Mouse (Mus musculus): ENCODE measurements around the gene Slc10a1. TPM values are rescaled to one million over a fixed set of nuclear protein-coding genes. Genes with fewer than 3 reads are reported as not detected.

The Slc10a1 gene
- polyA plus RNA-seq, 1 experiment from 2014 or later = 0.63 TPM

DNA sequence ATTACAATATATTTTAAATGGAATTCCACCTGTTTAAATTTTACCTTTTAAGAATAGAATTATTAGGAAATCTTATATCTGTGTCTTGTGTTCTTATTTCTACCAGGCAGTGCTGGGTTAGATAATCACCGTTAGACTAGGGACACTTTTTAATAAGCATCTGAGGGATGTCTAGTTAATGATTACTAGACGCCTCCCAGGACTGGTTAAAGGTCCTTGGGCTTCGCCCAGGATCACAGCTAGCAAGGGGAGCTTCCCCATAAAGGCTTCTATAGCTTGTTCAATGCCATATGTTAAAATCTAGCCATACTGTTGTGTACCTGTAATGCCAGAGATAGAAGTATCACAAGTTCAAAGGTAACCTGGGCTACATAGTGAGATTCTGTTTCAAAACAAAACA lies 39.6 kb downstream of the Slc10a1 start:
- no peaks in the 10 kb centered on the region for H3K9me3 ChIP-seq (ENCODE audit: control insufficient read depth, low read length)
- no peaks in the 10 kb centered on the region for H3K36me3 ChIP-seq (ENCODE audit: control insufficient read depth, insufficient read depth, low read length)
- no peaks in the 10 kb centered on the region for H3K4me1 ChIP-seq (replicated peaks; ENCODE audit: control insufficient read depth, insufficient read depth, low read length)
- no peak overlapping the region for H3K4me2 ChIP-seq (ENCODE audit: low read depth, low read length, severe bottlenecking)
- no peak overlapping the region for H3K4me3 ChIP-seq (ENCODE audit: low read depth, low read length)
- DNase-seq (ENCODE audit: low spot score) (no peak), ATAC-seq (replicated peaks; ENCODE audit: low FRiP score) (no peak)
- no peaks in the 10 kb centered on the region for H3K27me3 ChIP-seq (ENCODE audit: control insufficient read depth, insufficient read depth, low read length)
- WGBS = 93% methylated on average over 3 of the region's 3 CpGs
- no peak overlapping the region for H3K27ac ChIP-seq (ENCODE audit: low read depth, low read length)
- H3K9ac ChIP-seq (ENCODE audit: low read length) = no peak overlapping the region

DNA sequence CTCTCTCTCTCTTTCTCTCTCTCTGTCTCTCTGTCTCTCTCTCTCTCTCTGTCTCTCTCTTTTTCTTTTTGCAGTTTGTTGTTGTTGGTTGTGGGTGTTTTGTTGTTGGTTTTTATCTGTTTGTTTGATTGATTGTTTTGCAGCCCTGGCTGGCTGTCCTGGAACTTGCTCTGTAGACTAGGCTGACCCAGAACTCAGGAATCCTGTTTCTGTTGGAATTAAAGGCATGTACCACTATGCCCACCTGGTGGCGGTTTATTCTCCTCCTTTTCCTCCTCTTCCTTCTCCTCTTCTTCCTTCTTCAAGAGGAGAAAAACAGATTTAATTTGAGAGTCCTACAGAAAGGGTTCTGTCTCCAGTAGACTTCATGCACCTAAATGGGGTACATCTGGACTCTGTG lies 41.0 kb downstream of the Slc10a1 start:
- 47% methylated on average over 1 of the region's 1 CpGs for WGBS
- H3K9ac ChIP-seq (ENCODE audit: low read length) = no peak overlapping the region

GRCm38 (mm10) chr12:80926550-80926949 lies 42.0 kb downstream of the Slc10a1 start:
- H3K4me1 ChIP-seq (replicated peaks; ENCODE audit: control insufficient read depth, insufficient read depth, low read length) = no peaks in the 10 kb centered on the region
- H3K27me3 ChIP-seq (ENCODE audit: control insufficient read depth, insufficient read depth, low read length) = no peaks in the 10 kb centered on the region
- H3K27ac ChIP-seq (ENCODE audit: low read depth, low read length) = no peak overlapping the region
- H3K36me3 ChIP-seq (ENCODE audit: control insufficient read depth, insufficient read depth, low read length) = no peaks in the 10 kb centered on the region
- DNase-seq (ENCODE audit: low spot score) (no peak), ATAC-seq (replicated peaks; ENCODE audit: low FRiP score) (no peak)
- H3K4me3 ChIP-seq (ENCODE audit: low read depth, low read length) = no peak overlapping the region
- no peak overlapping the region for H3K4me2 ChIP-seq (ENCODE audit: low read depth, low read length, severe bottlenecking)
- no peaks in the 10 kb centered on the region for H3K9me3 ChIP-seq (ENCODE audit: control insufficient read depth, low read length)
- H3K9ac ChIP-seq (ENCODE audit: low read length) = no peak overlapping the region
- WGBS = 96% methylated on average over 4 of the region's 4 CpGs

More for the DNA sequence above, 41.0 kb downstream of the Slc10a1 start:
- Histone ChIP-seq H3K4me1 (replicated peaks; ENCODE audit: control insufficient read depth, insufficient read depth, low read length) (no peaks in the 10 kb centered on the region), H3K27ac (ENCODE audit: low read depth, low read length) (no peak overlapping the region), H3K36me3 (ENCODE audit: control insufficient read depth, insufficient read depth, low read length) (no peaks in the 10 kb centered on the region), H3K27me3 (ENCODE audit: control insufficient read depth, insufficient read depth, low read length) (no peaks in the 10 kb centered on the region), H3K9me3 (ENCODE audit: control insufficient read depth, low read length) (no peaks in the 10 kb centered on the region), H3K4me2 (ENCODE audit: low read depth, low read length, severe bottlenecking) (no peak overlapping the region), H3K4me3 (ENCODE audit: low read depth, low read length) (no peak overlapping the region)
- DNase-seq (ENCODE audit: low spot score) = no peak
- ATAC-seq (replicated peaks; ENCODE audit: low FRiP score) = no peak

DNA sequence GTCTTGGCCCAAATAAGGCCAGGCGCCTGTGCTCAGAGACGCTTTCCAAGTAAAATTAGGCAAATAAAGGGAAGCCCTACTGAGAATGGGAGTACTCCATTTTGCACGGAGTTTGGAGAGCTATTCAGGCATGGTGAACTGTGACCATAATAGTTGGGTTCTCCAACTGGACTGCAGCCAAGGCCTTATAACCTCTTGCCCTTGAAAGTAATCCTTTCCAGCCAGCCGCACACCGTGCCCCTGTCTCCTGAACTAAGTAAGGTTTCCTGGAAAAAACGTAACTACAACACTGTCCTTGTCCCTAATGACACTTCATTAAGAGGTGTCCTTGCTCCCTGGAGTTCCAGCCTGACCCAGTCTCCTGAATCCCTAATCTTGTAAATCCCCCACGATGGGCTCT lies 42.6 kb downstream of the Slc10a1 start:
- Histone ChIP-seq H3K9ac (ENCODE audit: low read length) (no peak overlapping the region), H3K27me3 (ENCODE audit: control insufficient read depth, insufficient read depth, low read length) (no peaks in the 10 kb centered on the region), H3K4me3 (ENCODE audit: low read depth, low read length) (no peak overlapping the region), H3K27ac (ENCODE audit: low read depth, low read length) (no peak overlapping the region), H3K4me1 (replicated peaks; ENCODE audit: control insufficient read depth, insufficient read depth, low read length) (no peaks in the 10 kb centered on the region), H3K4me2 (ENCODE audit: low read depth, low read length, severe bottlenecking) (no peak overlapping the region), H3K36me3 (ENCODE audit: control insufficient read depth, insufficient read depth, low read length) (no peaks in the 10 kb centered on the region), H3K9me3 (ENCODE audit: control insufficient read depth, low read length) (no peaks in the 10 kb centered on the region)
- no peak for ATAC-seq (replicated peaks; ENCODE audit: low FRiP score)
- WGBS = 52% methylated on average over 7 of the region's 7 CpGs
- no peak for DNase-seq (ENCODE audit: low spot score)

GRCm38 (mm10) chr12:80924205-80924604 lies 44.3 kb downstream of the Slc10a1 start:
- Histone ChIP-seq H3K27me3 (ENCODE audit: control insufficient read depth, insufficient read depth, low read length) (no peaks in the 10 kb centered on the region), H3K4me1 (replicated peaks; ENCODE audit: control insufficient read depth, insufficient read depth, low read length) (no peaks in the 10 kb centered on the region), H3K36me3 (ENCODE audit: control insufficient read depth, insufficient read depth, low read length) (no peaks in the 10 kb centered on the region), H3K27ac (ENCODE audit: low read depth, low read length) (no peak overlapping the region), H3K4me2 (ENCODE audit: low read depth, low read length, severe bottlenecking) (no peak overlapping the region), H3K9ac (ENCODE audit: low read length) (no peak overlapping the region), H3K9me3 (ENCODE audit: control insufficient read depth, low read length) (no peaks in the 10 kb centered on the region), H3K4me3 (ENCODE audit: low read depth, low read length) (no peak overlapping the region)
- WGBS = 82% methylated on average over 3 of the region's 3 CpGs
- ATAC-seq (replicated peaks; ENCODE audit: low FRiP score) (no peak), DNase-seq (ENCODE audit: low spot score) (no peak)

- ATAC-seq (replicated peaks; ENCODE audit: low FRiP score) (no peak), DNase-seq (ENCODE audit: low spot score) (no peak)
- WGBS = 72% methylated on average over 5 of the region's 5 CpGs
- Histone ChIP-seq H3K4me2 (ENCODE audit: low read depth, low read length, severe bottlenecking) (no peak overlapping the region), H3K9ac (ENCODE audit: low read length) (no peak overlapping the region), H3K36me3 (ENCODE audit: control insufficient read depth, insufficient read depth, low read length) (no peaks in the 10 kb centered on the region), H3K4me3 (ENCODE audit: low read depth, low read length) (no peak overlapping the region), H3K27me3 (ENCODE audit: control insufficient read depth, insufficient read depth, low read length) (no peaks in the 10 kb centered on the region), H3K4me1 (replicated peaks; ENCODE audit: control insufficient read depth, insufficient read depth, low read length) (no peaks in the 10 kb centered on the region), H3K9me3 (ENCODE audit: control insufficient read depth, low read length) (no peaks in the 10 kb centered on the region), H3K27ac (ENCODE audit: low read depth, low read length) (no peak overlapping the region)
Observed at GRCm38 (mm10) chr12:80923602-80924001, 44.9 kb downstream of the Slc10a1 start.

DNA sequence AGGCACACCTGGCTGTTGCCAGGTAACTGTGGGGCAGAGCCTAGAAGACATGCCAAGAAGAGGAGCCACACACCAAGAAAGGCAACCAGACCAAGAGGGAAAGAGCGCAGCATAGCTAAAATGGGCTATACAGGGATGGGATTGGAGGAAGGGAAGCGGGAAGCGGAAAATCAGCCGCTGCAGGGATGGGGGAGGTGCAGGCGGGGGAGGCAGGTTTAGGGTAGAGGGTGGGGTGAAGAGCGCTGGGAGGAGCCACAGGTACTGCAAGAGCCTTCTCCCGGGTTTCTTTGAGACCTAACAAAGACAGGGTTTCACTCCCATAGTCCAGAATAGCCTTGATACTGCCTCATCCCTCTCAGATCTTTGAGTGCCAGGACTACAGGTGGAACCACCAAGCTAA lies 45.6 kb downstream of the Slc10a1 start:
- DNase-seq (ENCODE audit: low spot score) = no peak
- no peaks in the 10 kb centered on the region for H3K9me3 ChIP-seq (ENCODE audit: control insufficient read depth, low read length)
- H3K4me1 ChIP-seq (replicated peaks; ENCODE audit: control insufficient read depth, insufficient read depth, low read length) = no peaks in the 10 kb centered on the region
- H3K27me3 ChIP-seq (ENCODE audit: control insufficient read depth, insufficient read depth, low read length) = no peaks in the 10 kb centered on the region
- 0 out of 2 replicates have a peak overlapping the region, but pooled peaks have one; percentile 21 for H3K4me2 ChIP-seq (ENCODE audit: low read depth, low read length, severe bottlenecking)
- H3K36me3 ChIP-seq (ENCODE audit: control insufficient read depth, insufficient read depth, low read length) = no peaks in the 10 kb centered on the region
- no peak for ATAC-seq (replicated peaks; ENCODE audit: low FRiP score)
- no peak overlapping the region for H3K27ac ChIP-seq (ENCODE audit: low read depth, low read length)
- no peak overlapping the region for H3K9ac ChIP-seq (ENCODE audit: low read length)
- no peak overlapping the region for H3K4me3 ChIP-seq (ENCODE audit: low read depth, low read length)
- WGBS = 10% methylated on average over 7 of the region's 7 CpGs

- Histone ChIP-seq H3K27ac (ENCODE audit: low read depth, low read length) (no peak overlapping the region), H3K9me3 (ENCODE audit: control insufficient read depth, low read length) (no peaks in the 10 kb centered on the region), H3K27me3 (ENCODE audit: control insufficient read depth, insufficient read depth, low read length) (no peaks in the 10 kb centered on the region), H3K4me1 (replicated peaks; ENCODE audit: control insufficient read depth, insufficient read depth, low read length) (no peaks in the 10 kb centered on the region), H3K4me3 (ENCODE audit: low read depth, low read length) (no peak overlapping the region), H3K9ac (ENCODE audit: low read length) (no peak overlapping the region), H3K36me3 (ENCODE audit: control insufficient read depth, insufficient read depth, low read length) (no peaks in the 10 kb centered on the region), H3K4me2 (ENCODE audit: low read depth, low read length, severe bottlenecking) (no peak overlapping the region)
- 92% methylated on average over 5 of the region's 5 CpGs for WGBS
- no peak for ATAC-seq (replicated peaks; ENCODE audit: low FRiP score)
- DNase-seq (ENCODE audit: low spot score) = no peak
Observed at GRCm38 (mm10) chr12:80921301-80921700, 47.2 kb downstream of the Slc10a1 start.

DNA sequence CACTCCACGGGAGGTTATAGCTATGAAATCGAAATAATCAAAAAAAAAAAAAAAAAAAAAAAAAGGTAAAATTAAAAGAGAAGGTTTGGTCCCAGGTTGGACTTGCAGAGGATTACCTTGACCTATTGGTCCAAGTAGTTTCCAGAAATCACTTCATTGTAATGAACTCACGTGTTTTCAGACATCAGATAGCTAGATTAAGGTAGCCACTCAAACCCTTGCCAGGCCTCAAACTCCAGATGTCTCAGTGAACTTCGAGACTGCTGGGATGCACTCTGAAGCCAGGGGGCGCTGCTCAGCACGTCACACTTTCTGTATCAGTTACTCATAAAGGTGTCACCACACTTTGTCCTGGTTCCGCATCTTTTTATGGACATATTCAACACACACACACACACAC lies 50.7 kb downstream of the Slc10a1 start:
- no peaks in the 10 kb centered on the region for H3K4me1 ChIP-seq (replicated peaks; ENCODE audit: control insufficient read depth, insufficient read depth, low read length)
- 58% methylated on average over 7 of the region's 7 CpGs for WGBS
- no peak overlapping the region for H3K27ac ChIP-seq (ENCODE audit: low read depth, low read length)
- no peaks in the 10 kb centered on the region for H3K9me3 ChIP-seq (ENCODE audit: control insufficient read depth, low read length)
- no peaks in the 10 kb centered on the region for H3K36me3 ChIP-seq (ENCODE audit: control insufficient read depth, insufficient read depth, low read length)
- no peak overlapping the region for H3K9ac ChIP-seq (ENCODE audit: low read length)
- H3K27me3 ChIP-seq (ENCODE audit: control insufficient read depth, insufficient read depth, low read length) = no peaks in the 10 kb centered on the region
- DNase-seq (ENCODE audit: low spot score) (no peak), ATAC-seq (replicated peaks; ENCODE audit: low FRiP score) (no peak)
- no peak overlapping the region for H3K4me2 ChIP-seq (ENCODE audit: low read depth, low read length, severe bottlenecking)
- H3K4me3 ChIP-seq (ENCODE audit: low read depth, low read length) = no peak overlapping the region

Measured in forebrain, embryonic 11.5 days (tissue).